Mouse (Mus musculus) testis, adult 2 months (tissue): ENCODE data around the gene Ap1m2.

Experiments used
- CTCF ChIP-seq: fragments of 200-500 bp; IDR thresholded peaks from 2 replicates; pipeline ENCODE4 v1.5.1; 2012; ENCODE audit warnings: low read depth, mild to moderate bottlenecking, inconsistent platforms, low read length, moderate library complexity; ENCODE audit not compliant: control insufficient read depth, insufficient read depth, insufficient replicate concordance
- POLR2A ChIP-seq: fragments of 200-500 bp; IDR thresholded peaks from 2 replicates; pipeline ENCODE4 v1.6.1; 2012; ENCODE audit warnings: low read depth, mild to moderate bottlenecking, inconsistent platforms, low read length, moderate library complexity; ENCODE audit not compliant: control insufficient read depth

- TF ChIP-seq CTCF, result no peak
- no peak for TF ChIP-seq POLR2A
Measured at GRCm38 (mm10) chr9:21268305-21268704, 43.8 kb downstream of the Ap1m2 start.
